Mouse (Mus musculus): ENCODE measurements at regions not wholly inside any gene's neighbourhood (a gene's known extent, or its start where the extent isn't known, plus 50 kb on each side); places are given as distances from the start of the nearest gene placed in this dataset.

DNA sequence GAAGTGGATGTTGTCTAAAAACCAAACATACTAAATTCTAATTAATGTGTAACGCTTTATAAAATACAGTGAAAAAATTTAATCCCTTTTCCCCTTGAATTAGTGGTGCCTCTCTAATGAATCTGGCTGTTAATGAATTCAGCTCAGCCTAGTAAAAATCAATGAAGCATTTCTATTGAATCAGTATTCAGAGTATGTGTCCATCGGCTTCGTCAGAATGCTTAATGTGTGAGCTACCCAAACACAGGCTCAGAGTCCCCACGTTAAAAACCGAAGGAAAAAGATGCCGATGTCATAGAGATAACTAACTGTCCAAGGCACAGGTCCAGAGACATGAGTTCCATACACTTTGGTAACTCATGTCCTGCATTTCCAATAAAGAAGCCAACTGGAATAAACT, 126.3 kb upstream of the Plekha5 start:
- Histone ChIP-seq H3K4me2 (replicated peaks) (peak overlapping the region; percentile 24), H3K36me3 (no peaks in the 10 kb centered on the region), H3K27ac (replicated peaks) (peak overlapping the region; percentile 56), H3K9me3 (no peaks in the 10 kb centered on the region), H3K9ac (replicated peaks) (no peak overlapping the region), H3K4me1 (peaks cover 15% of the 10 kb centered on the region), H3K4me3 (0 out of 2 replicates have a peak overlapping the region, but pooled peaks have one; percentile 7), H3K27me3 (no peaks in the 10 kb centered on the region)
- peak; percentile 60 for ATAC-seq (replicated peaks)
- 19% methylated on average over 6 of the region's 6 CpGs for WGBS

- H3K36me3 ChIP-seq = no peaks in the 10 kb centered on the region
- H3K9me3 ChIP-seq = no peaks in the 10 kb centered on the region
- no peak overlapping the region for H3K4me2 ChIP-seq (replicated peaks)
- ATAC-seq (replicated peaks) = no peak
- no peak overlapping the region for H3K9ac ChIP-seq (replicated peaks)
- H3K27me3 ChIP-seq = no peaks in the 10 kb centered on the region
- no peak overlapping the region for H3K27ac ChIP-seq (replicated peaks)
- no peak overlapping the region for H3K4me3 ChIP-seq
- 66% methylated on average over 13 of the region's 13 CpGs for WGBS
- no peaks in the 10 kb centered on the region for H3K4me1 ChIP-seq
These were observed 133.7 kb upstream of the Plekha5 start for GRCm38 (mm10) chr6:140290109-140290508.

DNA sequence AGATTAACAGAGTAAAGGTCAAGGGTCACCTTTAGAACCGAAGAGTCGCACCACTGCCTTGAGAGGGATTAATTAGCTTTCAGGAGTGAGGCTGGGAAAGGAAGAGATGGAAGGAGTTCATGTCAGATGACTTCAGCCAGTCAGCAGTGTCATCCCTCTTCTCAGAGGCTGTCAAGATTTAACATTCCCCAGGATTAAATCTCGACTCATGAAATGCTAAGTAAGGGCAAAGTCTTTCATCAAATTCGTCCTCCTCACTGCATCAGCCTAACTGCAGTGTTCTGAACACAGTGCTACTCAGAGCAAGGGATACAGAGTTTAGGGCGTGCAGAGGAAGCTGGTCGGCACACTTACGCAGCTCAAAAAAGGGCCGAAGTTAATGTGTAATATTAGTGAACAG, 135.1 kb upstream of the Plekha5 start:
- WGBS = 36% methylated on average over 8 of the region's 8 CpGs
- ATAC-seq (replicated peaks) = no peak
- no peak overlapping the region for H3K27ac ChIP-seq (replicated peaks)
- H3K4me2 ChIP-seq (replicated peaks) = no peak overlapping the region
- no peaks in the 10 kb centered on the region for H3K9me3 ChIP-seq
- H3K4me3 ChIP-seq = no peak overlapping the region
- H3K27me3 ChIP-seq = no peaks in the 10 kb centered on the region
- no peaks in the 10 kb centered on the region for H3K36me3 ChIP-seq
- no peak overlapping the region for H3K9ac ChIP-seq (replicated peaks)
- H3K4me1 ChIP-seq = no peaks in the 10 kb centered on the region

- ATAC-seq (replicated peaks) = 0 out of 2 replicates have a peak, but pooled peaks have one; percentile 41
- WGBS = 19% methylated on average over 7 of the region's 7 CpGs
- Histone ChIP-seq H3K4me1 (peaks cover 9% of the 10 kb centered on the region), H3K36me3 (no peaks in the 10 kb centered on the region), H3K4me3 (no peak overlapping the region), H3K9me3 (no peaks in the 10 kb centered on the region), H3K4me2 (replicated peaks) (0 out of 2 replicates have a peak overlapping the region, but pooled peaks have one; percentile 6), H3K27me3 (no peaks in the 10 kb centered on the region), H3K9ac (replicated peaks) (no peak overlapping the region), H3K27ac (replicated peaks) (no peak overlapping the region; the same call in 1 of the 2 replicates)
These were observed 141.6 kb upstream of the Plekha5 start for GRCm38 (mm10) chr6:140282285-140282577.

DNA sequence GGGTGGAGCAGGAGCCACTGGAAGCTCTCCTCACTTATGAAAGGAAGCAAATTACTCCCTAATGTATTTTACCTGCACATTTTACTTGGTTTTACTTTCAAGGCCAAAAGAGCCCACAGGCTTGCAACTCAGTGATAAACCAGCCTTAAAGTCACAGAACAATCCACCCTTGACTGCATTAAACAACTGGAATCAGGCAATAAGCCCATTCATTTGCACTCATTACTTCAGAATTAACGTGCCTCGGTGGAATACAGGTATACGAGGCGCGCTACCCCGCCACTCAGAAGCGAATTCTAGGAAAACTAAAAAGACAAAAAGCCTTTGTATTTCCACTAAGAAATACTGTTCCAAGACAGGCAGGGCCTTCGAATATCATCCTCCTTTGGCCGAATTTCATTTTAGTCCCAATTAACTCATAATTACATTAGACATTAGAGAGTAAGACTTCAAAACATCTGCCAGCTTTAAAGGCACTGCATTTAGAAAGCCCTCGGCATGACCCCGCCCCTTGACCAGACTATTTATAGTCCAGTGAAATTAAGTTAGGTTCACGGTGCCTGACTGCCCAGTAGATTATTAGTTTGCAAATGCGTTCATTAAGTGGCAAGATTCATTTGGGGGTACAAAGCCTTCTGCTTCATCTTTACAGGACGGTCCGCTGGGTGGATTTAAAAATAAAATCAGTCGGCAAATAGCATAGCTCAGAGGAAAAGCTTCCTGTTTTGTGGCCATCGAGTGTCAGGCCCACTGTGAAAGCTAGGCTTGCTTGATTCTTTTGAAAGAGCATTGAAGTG, 142.2 kb upstream of the Plekha5 start:
- H3K4me2 ChIP-seq (replicated peaks) = 0 out of 2 replicates have a peak overlapping the region, but pooled peaks have one; percentile 6
- H3K4me1 ChIP-seq = peaks cover 9% of the 10 kb centered on the region
- H3K9me3 ChIP-seq = no peaks in the 10 kb centered on the region
- 0 out of 2 replicates have a peak, but pooled peaks have one; percentile 44 for ATAC-seq (replicated peaks)
- no peaks in the 10 kb centered on the region for H3K36me3 ChIP-seq
- H3K27ac ChIP-seq (replicated peaks) = no peak overlapping the region; the same call in 1 of the 2 replicates
- no peak overlapping the region for H3K4me3 ChIP-seq
- no peak overlapping the region for H3K9ac ChIP-seq (replicated peaks)
- WGBS = 19% methylated on average over 17 of the region's 17 CpGs
- no peaks in the 10 kb centered on the region for H3K27me3 ChIP-seq

- H3K27me3 ChIP-seq = no peaks in the 10 kb centered on the region
- 0 out of 2 replicates have a peak, but pooled peaks have one; percentile 15 for ATAC-seq (replicated peaks)
- H3K4me1 ChIP-seq = peaks cover 9% of the 10 kb centered on the region
- no peaks in the 10 kb centered on the region for H3K9me3 ChIP-seq
- no peaks in the 10 kb centered on the region for H3K36me3 ChIP-seq
- 53% methylated on average over 9 of the region's 9 CpGs for WGBS
- no peak overlapping the region for H3K4me2 ChIP-seq (replicated peaks)
- H3K9ac ChIP-seq (replicated peaks) = no peak overlapping the region
- no peak overlapping the region for H3K27ac ChIP-seq (replicated peaks)
- H3K4me3 ChIP-seq = no peak overlapping the region
These were observed 142.9 kb upstream of the Plekha5 start for GRCm38 (mm10) chr6:140280817-140281475.

- 60% methylated on average over 8 of the region's 8 CpGs for WGBS
- no peak overlapping the region for H3K4me2 ChIP-seq (replicated peaks)
- H3K4me3 ChIP-seq = no peak overlapping the region
- H3K27me3 ChIP-seq = no peaks in the 10 kb centered on the region
- no peak overlapping the region for H3K9ac ChIP-seq (replicated peaks)
- H3K36me3 ChIP-seq = no peaks in the 10 kb centered on the region
- no peaks in the 10 kb centered on the region for H3K9me3 ChIP-seq
- no peak for ATAC-seq (replicated peaks)
- no peak overlapping the region for H3K27ac ChIP-seq (replicated peaks)
- H3K4me1 ChIP-seq = peaks cover 9% of the 10 kb centered on the region
These were observed 144.0 kb upstream of the Plekha5 start for GRCm38 (mm10) chr6:140279736-140280370.

- Histone ChIP-seq H3K4me1 (peaks cover 9% of the 10 kb centered on the region), H3K9me3 (no peaks in the 10 kb centered on the region), H3K27me3 (no peaks in the 10 kb centered on the region), H3K9ac (replicated peaks) (no peak overlapping the region), H3K4me3 (no peak overlapping the region), H3K4me2 (replicated peaks) (no peak overlapping the region), H3K36me3 (no peaks in the 10 kb centered on the region), H3K27ac (replicated peaks) (no peak overlapping the region)
- no peak for ATAC-seq (replicated peaks)
- 67% methylated on average over 5 of the region's 5 CpGs for WGBS
These were observed 145.1 kb upstream of the Plekha5 start for GRCm38 (mm10) chr6:140278750-140279149.

GRCm38 (mm10) chr6:140270592-140270991, 153.3 kb upstream of the Plekha5 start:
- Histone ChIP-seq H3K27me3 (no peaks in the 10 kb centered on the region), H3K27ac (replicated peaks) (no peak overlapping the region), H3K4me1 (0 out of 2 replicates have a peak, but pooled peaks cover 7% of the 10 kb centered on the region), H3K9ac (replicated peaks) (no peak overlapping the region), H3K4me2 (replicated peaks) (no peak overlapping the region), H3K9me3 (no peaks in the 10 kb centered on the region), H3K36me3 (no peaks in the 10 kb centered on the region), H3K4me3 (no peak overlapping the region)
- no peak for ATAC-seq (replicated peaks)
- WGBS = 69% methylated on average over 6 of the region's 6 CpGs

- 40% methylated on average over 11 of the region's 11 CpGs for WGBS
- no peak overlapping the region for H3K9ac ChIP-seq (replicated peaks)
- ATAC-seq (replicated peaks) = peak; percentile 27; the same call in 1 of the 2 replicates
- H3K4me3 ChIP-seq = no peak overlapping the region
- H3K4me2 ChIP-seq (replicated peaks) = no peak overlapping the region
- H3K36me3 ChIP-seq = no peaks in the 10 kb centered on the region
- no peaks in the 10 kb centered on the region for H3K9me3 ChIP-seq
- H3K27me3 ChIP-seq = no peaks in the 10 kb centered on the region
- H3K4me1 ChIP-seq = 0 out of 2 replicates have a peak, but pooled peaks cover 7% of the 10 kb centered on the region
- no peak overlapping the region; the same call in 1 of the 2 replicates for H3K27ac ChIP-seq (replicated peaks)
These were observed 155.4 kb upstream of the Plekha5 start for GRCm38 (mm10) chr6:140268315-140269070.

GRCm38 (mm10) chr6:140263920-140264319, 159.9 kb upstream of the Plekha5 start:
- Histone ChIP-seq H3K36me3 (no peaks in the 10 kb centered on the region), H3K4me2 (replicated peaks) (no peak overlapping the region), H3K4me3 (no peak overlapping the region), H3K4me1 (0 out of 2 replicates have a peak, but pooled peaks cover 7% of the 10 kb centered on the region), H3K9me3 (no peaks in the 10 kb centered on the region), H3K9ac (replicated peaks) (no peak overlapping the region), H3K27me3 (no peaks in the 10 kb centered on the region), H3K27ac (replicated peaks) (no peak overlapping the region)
- 34% methylated on average over 1 of the region's 1 CpGs for WGBS
- no peak for ATAC-seq (replicated peaks)
